Mouse (Mus musculus) retina, embryonic 14.5 days (tissue): ENCODE measurements around the gene Tbx21.

Source experiments
- DNase-seq: peaks from one replicate; pipeline ENCODE4 v3.0.0-alpha.2; 2015; ENCODE audit warnings: low spot score

Tbx21 gene

DNA sequence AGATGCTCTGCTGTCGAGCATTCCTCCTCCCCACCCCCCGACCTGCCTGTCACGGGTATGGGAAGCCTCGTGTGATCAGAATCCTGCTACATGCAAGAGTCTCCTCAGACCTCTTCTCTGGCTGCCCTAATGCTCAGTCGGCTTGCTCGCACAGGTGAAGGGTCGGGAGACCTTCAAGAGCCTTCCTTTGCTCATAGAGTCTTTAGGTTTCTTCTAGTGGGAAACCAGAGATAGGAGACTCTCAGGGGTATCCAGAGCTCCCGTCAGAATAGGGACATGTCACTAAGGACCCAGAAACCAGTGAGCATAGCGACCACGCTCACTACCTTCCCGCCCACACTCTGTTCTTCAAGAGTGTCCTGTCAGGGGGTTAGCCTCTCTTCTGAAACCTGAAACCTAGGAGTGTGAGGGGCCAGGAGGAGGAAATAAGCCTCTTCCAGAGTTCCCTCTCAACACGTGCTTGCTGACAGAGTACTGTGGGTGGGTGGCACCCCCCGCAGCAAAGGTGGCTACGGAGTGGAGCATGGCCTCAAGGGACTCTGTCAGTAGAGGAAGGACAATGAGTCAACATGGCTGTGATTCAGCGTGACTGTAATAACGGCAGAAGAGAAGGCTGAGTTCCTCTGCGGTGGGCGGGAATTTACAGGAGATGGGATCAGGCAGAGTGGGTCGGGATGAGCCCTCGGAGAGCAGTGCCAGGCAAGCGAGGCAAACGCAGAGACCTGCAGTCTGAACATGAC, 31.6 kb downstream of the Tbx21 start:
- no peak for DNase-seq

DNA sequence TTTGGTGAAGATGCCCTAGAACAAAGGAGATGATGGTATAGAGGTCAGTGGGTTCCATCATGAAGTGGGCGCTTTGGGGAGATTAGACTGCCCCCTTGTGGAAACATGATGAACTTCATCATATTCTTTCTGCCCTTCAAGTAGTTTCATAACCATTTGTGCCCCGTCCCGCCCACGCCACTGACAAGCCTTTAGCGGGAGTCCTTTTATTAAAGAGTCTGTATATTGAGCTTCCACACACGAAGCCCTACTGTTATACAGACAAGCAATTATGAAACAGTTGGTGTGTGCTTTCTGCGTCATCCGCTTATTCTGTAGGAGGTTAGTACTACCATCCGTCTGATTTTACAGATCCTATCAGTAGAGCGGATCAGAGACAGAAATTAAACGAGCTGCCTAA, 32.2 kb downstream of the Tbx21 start:
- DNase-seq = peak; percentile 79

DNA sequence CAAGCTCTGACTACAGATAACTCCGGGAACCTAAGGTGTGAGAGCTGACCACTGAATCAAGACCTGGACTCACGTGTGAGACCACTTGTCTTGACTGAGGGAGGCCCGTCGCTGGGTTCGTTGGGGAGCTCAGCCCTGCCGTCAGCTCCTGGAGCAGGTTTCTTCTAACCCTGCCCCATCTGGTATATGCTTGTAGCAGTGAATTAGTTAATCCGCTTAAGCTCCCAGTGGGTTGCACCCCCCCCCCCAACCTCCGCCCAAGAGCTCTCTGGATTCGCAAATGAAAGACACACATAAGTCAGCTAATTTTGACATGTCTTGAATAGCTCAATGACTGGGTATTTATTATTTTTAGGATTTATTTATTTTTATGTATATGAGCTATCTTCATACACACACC, 34.8 kb downstream of the Tbx21 start:
- peak; percentile 37 for DNase-seq

DNA sequence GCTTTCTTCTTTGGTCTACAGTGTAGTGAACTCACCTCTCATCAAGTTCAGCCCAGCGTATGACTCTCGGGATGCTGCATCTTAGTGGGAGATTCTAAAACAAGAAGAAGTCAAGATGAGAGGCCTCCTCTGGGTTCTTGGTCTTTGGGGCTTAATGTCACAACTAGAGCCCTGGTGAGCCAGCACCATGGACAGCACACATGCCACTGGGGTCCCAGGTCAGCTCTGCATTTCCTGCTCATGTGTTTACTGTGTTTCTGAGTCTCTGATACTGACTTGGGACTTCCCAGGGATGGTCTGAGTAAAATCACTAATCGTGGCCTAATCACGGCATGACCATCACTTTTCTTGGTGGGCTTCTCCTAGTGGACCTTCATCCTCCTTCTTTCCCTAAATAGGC, 36.4 kb downstream of the Tbx21 start:
- DNase-seq = peak; percentile 51

DNA sequence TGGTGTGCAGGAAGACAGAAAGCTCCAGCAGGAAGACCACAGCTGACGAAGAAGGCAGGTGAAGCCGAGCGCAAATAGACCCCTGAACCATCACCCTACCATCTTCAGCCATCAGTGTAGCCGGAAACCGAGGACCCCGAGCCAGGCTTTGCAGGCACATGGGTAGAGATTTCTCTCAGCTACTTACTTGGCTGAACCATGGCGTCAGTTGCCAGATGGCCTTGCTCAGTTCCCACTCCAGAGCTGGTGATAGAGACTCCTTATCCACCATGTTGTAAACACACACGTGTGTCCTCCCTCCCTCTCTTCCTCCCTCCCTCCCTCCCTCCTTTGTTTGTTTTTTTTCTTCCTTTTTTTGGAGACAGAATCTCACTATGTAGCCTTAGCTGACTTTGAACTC, 40.9 kb downstream of the Tbx21 start:
- DNase-seq = no peak

DNA sequence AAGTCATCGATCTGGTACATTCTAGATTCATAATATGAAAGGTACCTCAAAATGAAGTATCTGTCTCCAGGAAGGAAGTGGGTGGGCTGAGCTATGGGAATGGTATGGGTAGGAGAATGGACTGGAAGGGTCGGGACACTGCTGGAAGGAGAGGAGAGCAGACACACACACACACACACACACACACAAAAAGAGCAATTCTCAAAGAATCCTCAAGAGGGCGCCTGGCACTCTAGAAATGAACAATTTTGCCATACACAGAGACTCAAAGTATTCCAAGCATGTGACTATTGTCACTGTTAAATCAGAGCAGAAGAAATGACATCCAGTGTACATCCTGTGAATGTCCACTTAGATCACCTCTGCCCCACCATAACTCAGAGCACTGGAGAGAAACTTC, 42.6 kb downstream of the Tbx21 start:
- DNase-seq = peak; percentile 85

DNA sequence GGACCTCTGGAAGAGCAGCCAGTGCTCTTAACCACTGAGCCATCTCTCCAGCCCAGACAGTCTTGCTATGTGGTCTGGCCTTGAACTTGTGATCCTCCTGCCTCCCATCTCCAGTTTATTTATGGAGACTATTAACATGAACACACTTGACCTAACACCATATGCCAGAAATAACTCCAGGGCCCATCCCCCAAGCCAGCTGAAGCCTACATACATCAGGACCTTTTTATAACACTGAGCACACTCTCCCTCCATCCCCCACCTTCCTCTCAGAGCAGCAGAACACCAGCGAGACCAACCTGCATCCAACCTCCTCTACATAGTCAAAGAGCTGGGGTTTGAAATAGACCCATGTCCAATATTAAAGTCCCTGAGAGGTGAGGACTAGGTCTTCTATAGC, 44.0 kb downstream of the Tbx21 start:
- no peak for DNase-seq

DNA sequence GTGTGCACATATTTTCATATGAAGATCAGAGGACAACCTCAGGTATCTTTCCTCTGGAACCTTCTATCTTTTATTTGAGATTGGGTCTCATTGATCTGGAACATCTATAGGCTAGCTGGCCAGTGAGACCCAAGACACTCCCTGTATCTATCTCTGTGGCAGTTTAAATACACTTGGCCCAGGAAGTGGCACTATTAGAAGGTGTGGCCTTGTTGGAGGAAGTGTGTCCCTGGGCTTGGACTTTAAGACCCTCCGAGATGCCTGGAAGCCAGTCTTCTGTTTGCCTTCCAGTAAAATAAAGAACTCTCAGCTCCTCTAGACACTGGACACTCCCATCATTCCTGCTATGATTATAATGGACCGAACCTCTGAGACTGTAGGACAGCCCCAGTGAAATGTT, 45.4 kb downstream of the Tbx21 start:
- DNase-seq = no peak

DNA sequence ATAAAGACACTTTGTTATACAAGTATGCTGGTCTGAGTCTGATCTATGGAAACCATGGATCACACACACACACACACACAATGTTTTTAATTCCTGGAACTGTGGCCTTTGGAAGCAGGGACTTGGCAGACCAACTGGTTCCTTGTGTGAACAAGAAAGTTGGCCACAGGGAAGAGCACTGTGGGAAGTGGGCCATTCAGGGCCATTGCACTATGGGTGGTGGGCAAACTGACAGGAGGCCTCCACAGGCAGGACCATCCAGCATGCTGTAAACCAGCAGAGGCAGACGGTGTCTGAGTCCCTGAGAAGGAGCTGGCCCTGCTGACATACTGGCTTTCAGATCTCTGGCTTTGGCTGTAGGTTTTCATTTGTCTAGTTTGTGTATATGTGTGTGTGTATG, 45.8 kb downstream of the Tbx21 start:
- DNase-seq = no peak

DNA sequence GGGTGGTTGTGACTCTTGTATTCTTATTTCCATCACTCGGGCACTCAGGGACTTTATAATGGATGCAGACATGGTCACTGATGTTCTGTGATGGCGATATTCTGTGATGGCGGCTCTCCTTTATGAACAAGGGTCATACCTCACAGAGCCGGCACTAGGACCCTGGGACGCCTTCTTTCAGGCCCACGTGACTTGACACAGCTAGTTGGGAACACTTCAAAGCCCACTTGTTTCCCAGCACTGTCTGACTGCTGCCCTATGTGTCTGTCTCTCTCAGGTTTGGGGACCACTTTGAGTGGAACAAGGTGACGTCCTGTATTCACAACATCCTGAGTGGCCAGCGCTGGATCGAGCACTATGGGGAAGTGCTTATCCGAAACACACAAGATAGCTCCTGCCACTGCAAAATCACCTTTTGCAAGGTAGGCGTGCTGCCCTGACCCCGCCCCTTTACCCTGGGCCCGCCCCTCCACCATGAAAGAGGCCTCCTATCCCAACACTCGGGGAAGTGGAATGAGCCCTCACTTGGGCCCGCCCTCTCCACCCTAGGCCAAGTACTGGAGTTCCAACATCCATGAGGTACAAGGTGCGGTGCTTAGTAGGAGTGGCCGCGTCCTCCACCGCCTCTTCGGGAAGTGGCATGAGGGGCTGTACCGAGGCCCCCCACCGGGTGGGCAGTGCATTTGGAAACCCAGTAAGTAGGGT, 48.3 kb downstream of the Tbx21 start:
- no peak for DNase-seq

DNA sequence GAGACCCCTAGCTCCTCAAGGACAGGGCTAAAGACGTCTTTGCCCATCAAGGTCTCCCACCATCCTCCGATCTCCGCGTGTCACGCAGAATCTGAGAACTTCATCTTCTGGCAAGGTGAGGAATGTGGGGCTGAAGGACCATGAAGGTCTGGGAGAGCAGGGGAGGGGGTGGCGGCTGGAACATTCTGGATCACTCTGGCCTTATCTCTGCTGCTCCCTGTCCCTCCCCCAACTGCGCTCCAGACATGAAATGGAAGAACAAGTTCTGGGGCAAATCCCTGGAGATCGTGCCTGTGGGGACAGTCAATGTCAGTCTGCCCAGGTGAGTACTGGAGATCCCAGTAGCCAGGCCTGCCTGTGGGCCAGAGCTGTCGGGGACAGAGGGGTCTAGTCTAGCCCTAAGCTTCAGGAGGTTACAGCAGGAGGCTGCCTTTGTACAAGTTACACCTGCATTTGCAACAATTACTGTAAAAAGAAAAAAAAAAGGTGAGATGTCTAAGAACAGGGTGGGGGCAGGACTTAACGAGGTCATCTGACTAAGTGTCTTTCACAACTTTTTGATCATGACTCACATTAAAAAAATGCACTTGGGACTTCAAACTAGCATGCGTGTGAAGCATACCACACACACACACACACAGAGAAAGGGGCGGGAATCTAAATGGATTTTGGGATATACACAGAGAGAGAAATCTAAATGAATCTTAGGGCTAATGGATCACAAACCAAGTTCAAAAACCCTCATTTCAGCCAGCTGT, 49.4 kb downstream of the Tbx21 start:
- no peak for DNase-seq

DNA sequence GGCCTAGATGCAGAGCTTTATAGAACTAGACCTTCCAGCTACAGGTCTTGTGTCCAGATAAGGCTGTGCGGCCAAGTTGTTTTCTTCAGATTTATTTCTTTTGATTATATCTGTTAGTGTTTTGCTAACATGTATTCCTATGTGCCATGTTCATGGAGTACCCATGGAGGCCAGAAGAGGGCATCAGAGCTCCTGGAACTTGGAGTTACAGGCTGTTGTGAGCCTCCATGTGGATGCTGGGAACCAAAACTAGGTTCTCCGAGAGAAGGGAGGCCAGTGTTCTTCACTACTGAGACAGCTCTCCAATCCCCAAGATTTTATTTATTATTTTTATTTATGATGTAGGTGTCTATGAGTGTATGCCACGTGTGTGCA, 51.2 kb downstream of the Tbx21 start:
- DNase-seq = no peak

DNA sequence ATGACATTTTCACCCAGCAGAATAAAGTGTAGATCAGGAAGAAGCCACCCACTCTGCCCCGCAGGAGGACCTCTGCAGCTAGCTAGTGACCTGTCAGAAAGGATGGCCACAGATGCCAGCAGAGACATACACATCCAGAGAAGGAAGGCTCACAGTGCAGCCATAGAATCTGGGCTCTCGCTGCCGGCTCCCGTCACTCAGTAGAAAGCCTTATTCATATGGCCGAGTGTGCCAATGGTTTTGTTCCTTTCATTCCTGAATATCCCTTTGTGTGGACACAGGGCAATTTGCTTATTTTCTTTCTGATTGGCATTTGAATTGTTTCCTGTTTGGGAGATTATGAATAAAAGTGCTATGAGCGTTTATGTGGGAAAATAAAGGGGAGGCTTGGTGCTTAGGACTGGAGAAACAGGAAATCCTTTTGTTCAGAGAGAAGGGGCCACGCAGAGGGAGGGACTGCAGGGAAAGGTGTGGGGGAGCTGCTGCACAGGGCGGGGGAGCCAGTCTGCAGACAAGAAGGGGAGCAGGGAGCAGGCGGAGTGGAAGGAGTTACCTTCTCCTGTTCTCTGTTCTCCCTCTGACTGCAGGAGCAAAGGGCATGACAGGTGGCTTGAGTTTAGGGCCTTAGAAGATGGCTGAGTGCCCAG, 51.7 kb downstream of the Tbx21 start:
- no peak for DNase-seq

DNA sequence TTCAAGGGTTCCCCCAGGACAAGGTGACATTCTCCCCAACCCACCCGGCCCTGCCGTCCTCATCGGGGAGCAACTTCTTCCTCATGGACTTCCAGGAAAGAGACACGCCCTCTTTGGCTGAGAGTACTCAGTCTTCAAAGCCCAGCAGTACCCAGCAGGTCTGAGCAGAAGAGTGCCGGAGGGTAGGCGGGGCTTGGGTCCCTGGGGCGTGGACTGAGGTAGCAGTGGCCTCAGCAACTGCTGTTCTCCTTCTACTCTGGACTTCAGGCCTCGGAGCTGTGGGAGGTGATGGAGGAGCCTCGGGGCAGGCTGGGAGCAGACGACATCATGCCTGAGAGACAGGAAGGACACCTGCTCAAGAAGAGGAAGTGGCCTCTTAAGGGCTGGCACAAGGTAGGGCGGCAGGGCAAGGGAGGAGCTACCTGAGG, 62.9 kb downstream of the Tbx21 start:
- DNase-seq = no peak

DNA sequence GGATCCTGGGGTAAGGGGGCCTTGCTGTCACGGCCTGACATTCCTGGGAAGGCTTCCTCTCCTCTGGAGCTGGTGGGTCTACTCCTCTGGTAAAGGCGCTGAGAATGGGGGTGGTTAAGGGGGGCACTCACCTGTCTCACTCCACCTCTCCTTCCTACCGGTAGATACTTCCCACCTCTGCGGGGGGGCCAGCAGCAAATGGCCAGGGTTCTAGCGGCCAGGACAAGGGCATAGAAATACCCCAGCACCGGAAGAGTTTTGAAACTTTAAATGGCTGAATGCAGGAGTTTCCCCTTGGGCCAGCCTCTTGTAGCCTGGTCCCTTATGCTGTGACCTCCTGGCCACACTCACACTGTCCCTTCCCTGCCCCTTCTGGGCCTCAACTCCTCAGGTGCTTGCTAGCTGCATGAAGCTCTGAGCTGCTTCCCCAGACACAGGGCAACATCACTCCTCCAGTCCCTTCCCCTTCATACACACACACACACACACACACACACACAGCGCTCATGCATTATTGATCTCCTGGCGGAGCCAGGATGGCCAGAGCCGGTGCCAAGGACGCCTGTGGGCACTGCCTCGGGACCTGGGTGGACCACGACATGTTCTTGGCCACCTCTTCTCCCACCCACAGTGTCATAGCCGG, 64.1 kb downstream of the Tbx21 start:
- peak; percentile 25 for DNase-seq

DNA sequence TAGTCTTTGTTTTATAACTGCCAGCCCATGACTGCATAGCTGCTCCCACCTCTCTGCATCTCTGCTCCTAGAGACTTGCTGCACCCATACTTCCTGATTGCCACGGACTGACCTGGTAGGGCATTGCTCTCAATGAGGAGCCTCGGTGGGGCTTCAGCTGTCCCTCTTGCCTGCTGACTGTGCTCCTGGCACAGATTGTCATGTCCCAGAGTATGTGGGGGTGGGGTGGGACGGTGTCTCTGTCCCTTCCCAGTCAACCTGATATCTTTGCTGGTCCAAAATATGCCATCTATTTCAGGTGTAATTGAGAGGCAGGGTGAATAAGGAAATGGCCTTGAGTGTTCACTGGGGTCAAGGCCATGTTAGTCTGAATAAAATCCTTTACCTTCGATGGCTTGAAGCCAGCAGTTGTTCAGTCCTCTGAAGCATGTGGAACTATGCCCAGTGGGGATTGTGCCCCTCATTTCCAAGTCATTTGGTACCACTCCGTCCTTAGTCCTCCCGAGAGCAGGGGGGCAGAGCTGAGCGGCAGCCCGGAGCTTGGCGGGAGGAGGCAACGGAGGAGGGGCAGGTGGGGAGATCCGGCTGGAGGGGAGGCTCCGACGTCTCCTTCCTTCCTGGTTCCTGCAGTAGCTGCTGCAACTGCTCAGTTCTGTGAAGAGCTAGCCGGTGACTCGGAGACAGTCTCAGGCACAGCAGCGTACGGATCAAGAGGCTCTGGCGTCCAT, 64.8 kb downstream of the Tbx21 start, which contains the start of gene Osbpl7:
TSS of gene Osbpl7 (plus strand) at position 413 of the 728 bp plus-strand sequence.
- DNase-seq = peak; percentile 75

DNA sequence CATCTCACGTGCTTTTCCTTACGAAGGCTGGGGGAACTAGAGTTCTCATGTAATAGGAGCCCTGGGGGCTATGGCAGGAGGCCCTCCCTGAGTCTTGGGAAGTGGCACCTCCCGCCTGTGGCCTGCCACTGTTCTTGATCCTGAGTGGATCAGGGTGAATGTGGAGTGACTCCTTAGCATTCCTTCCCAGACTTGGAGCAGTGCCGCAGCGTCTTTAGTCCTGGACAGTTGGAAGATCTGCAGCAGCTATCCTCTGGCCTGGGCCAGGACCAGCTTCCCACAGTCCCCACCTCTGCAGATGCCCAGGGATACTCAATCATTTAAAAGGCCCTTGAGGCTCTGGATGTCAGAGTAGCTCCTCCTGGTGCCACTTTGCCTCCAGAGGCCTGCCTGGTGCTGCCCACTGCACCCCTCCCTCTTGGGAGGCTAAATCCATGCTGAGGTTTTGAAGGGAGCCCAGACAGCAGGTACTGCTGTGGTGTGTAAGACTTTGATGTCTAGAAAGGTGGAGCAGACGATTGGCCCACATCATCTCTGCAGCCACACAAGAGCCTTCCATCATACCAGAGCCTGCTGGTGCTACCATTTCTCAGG, 65.5 kb downstream of the Tbx21 start:
- DNase-seq = no peak

DNA sequence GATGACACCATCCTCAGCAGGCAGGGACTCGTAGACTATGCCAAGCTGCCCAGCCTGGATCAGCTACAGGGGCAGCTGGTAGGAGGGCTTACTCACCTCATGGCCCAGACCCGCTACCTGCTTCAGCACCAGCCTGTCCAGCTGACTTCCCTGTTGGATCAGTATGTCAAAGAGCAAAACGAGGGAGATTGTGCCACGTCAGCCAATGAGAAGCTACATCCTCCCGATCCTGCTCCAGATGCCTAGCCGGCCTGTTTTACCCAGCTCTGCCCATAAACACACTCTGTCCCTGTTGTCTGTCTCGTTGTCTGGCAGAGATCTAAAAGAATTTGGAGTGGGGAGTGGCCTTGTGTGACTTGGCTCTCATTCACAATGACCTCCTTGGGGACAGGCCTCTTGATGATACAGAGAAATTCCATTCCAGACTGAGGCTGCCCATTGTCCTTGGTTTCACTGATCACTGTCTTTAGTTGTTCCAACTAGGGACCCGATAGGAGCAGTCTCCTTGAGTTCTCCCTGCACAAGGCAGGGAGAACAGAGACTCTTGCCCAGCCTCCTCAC, 67.0 kb downstream of the Tbx21 start:
- DNase-seq = no peak
